20 mouse cellular contexts compared by ENCODE assay signal in genomic region chr15:77362952-77363351, GRCm38 (mm10). TPM values are rescaled to one million over a fixed set of nuclear protein-coding genes. Genes with fewer than 3 reads are reported as not detected.
DNase-seq lines count a peak whose midpoint lies in the region; ATAC-seq and TF ChIP-seq lines count a peak whose summit lies in the region.
"Had no signal": no experiment of that assay in that cellular context is flagged by ENCODE, and none has a peak within 500 bp of the region (broad histone marks: within the 10 kb centered on the region; RNA-seq: fewer than 3 reads in every experiment).

No protein-coding gene starts in this region.

- no peak overlapping the region for H3K4me3 ChIP-seq in forebrain, embryonic 15.5 days
- H3K4me3 ChIP-seq in forebrain, embryonic 16.5 days (replicated peaks; ENCODE audit: low read length): no peak overlapping the region
- no peak overlapping the region for H3K4me3 ChIP-seq in neural tube, embryonic 11.5 days (ENCODE audit: low read depth, low read length)
- no peak overlapping the region for H3K4me3 ChIP-seq in embryonic fibroblast, embryonic 13.5 days (ENCODE audit: insufficient read depth, low read length)
- H3K4me3 ChIP-seq in olfactory bulb, adult 2 months (ENCODE audit: insufficient read depth, low read depth, low read length): no peak overlapping the region
- H3K4me3 ChIP-seq: erythroblast, embryonic 14.5 days; intestine, embryonic 15.5 days had no signal

- H3K9me3 ChIP-seq in forebrain, embryonic 15.5 days: no peaks in the 10 kb centered on the region
- H3K9me3 ChIP-seq in forebrain, embryonic 16.5 days (ENCODE audit: control insufficient read depth, low read length): no peaks in the 10 kb centered on the region
- no peaks in the 10 kb centered on the region for H3K9me3 ChIP-seq in neural tube, embryonic 11.5 days (ENCODE audit: control insufficient read depth, low read length)
- H3K9me3 ChIP-seq: intestine, embryonic 15.5 days had no signal

- H3K27me3 ChIP-seq in forebrain, embryonic 15.5 days: no peaks in the 10 kb centered on the region
- no peaks in the 10 kb centered on the region for H3K27me3 ChIP-seq in forebrain, embryonic 16.5 days (replicated peaks; ENCODE audit: control insufficient read depth, insufficient read depth, low read length)
- no peaks in the 10 kb centered on the region for H3K27me3 ChIP-seq in neural tube, embryonic 11.5 days (ENCODE audit: control insufficient read depth, insufficient read depth, low read length)
- H3K27me3 ChIP-seq: intestine, embryonic 15.5 days had no signal

- 32% methylated on average over 5 of the region's 5 CpGs for WGBS in forebrain, embryonic 15.5 days
- WGBS in forebrain, embryonic 16.5 days: 28% methylated on average over 5 of the region's 5 CpGs
- WGBS in neural tube, embryonic 11.5 days: 26% methylated on average over 5 of the region's 5 CpGs
- WGBS in olfactory bulb, adult 2 months: 10% methylated on average over 5 of the region's 5 CpGs

- H3K27ac ChIP-seq in forebrain, embryonic 15.5 days (replicated peaks): peak overlapping the region; percentile 62; the same call in 1 of the 2 replicates
- no peak overlapping the region for H3K27ac ChIP-seq in forebrain, embryonic 16.5 days (ENCODE audit: low read length)
- H3K27ac ChIP-seq in neural tube, embryonic 11.5 days (ENCODE audit: low read depth, low read length): peak overlapping the region; percentile 56; the same call in 1 of the 2 replicates
- H3K27ac ChIP-seq in embryonic fibroblast, embryonic 13.5 days (ENCODE audit: insufficient read depth, low read length): peak overlapping the region; percentile 100
- H3K27ac ChIP-seq in olfactory bulb, adult 2 months (ENCODE audit: insufficient read depth, low read depth, low read length): peak overlapping the region; percentile 92
- H3K27ac ChIP-seq: intestine, embryonic 15.5 days had no signal

- TF ChIP-seq CTCF in embryonic fibroblast, embryonic 13.5 days (IDR thresholded peaks at IDR 0.05; ENCODE audit: borderline replicate concordance, insufficient read depth, low read length): no peak
- TF ChIP-seq CTCF in olfactory bulb, adult 2 months (IDR thresholded peaks at IDR 0.05; ENCODE audit: insufficient read depth, low read depth, low read length): no peak

- no peaks in the 10 kb centered on the region for H3K36me3 ChIP-seq in forebrain, embryonic 15.5 days
- H3K36me3 ChIP-seq in forebrain, embryonic 16.5 days (ENCODE audit: control insufficient read depth, insufficient read depth): no peaks in the 10 kb centered on the region
- H3K36me3 ChIP-seq in neural tube, embryonic 11.5 days (ENCODE audit: control insufficient read depth, insufficient read depth, low read length): no peaks in the 10 kb centered on the region
- H3K36me3 ChIP-seq: intestine, embryonic 15.5 days had no signal

- DNase-seq in neural tube, embryonic 11.5 days (ENCODE audit: low spot score): no peak
- no peak for DNase-seq in neural tube, embryonic 10.5 days (ENCODE audit: extremely low spot score, low spot score)
- DNase-seq in gastrocnemius, postnatal 10 days: no peak
- no peak for DNase-seq in embryo, embryonic 9.5 days (ENCODE audit: extremely low spot score)
- DNase-seq: adrenal gland, postnatal 36 days; cerebellum, postnatal 36 days; heart, adult 11 months; heart, postnatal 10 days; kidney, postnatal 14 days; liver, postnatal 0 days; lung, postnatal 4 days had no signal

- H3K9ac ChIP-seq in forebrain, embryonic 15.5 days (replicated peaks): no peak overlapping the region
- H3K9ac ChIP-seq in forebrain, embryonic 16.5 days (replicated peaks; ENCODE audit: low read depth, low read length): no peak overlapping the region
- H3K9ac ChIP-seq in neural tube, embryonic 11.5 days (ENCODE audit: low read length): no peak overlapping the region
- H3K9ac ChIP-seq: intestine, embryonic 15.5 days; liver, postnatal 0 days had no signal

- H3K4me1 ChIP-seq in forebrain, embryonic 15.5 days: peaks cover 52% of the 10 kb centered on the region
- H3K4me1 ChIP-seq in forebrain, embryonic 16.5 days (replicated peaks; ENCODE audit: control insufficient read depth, insufficient read depth, low read length): peaks cover 41% of the 10 kb centered on the region
- H3K4me1 ChIP-seq in neural tube, embryonic 11.5 days (ENCODE audit: control insufficient read depth, insufficient read depth, low read length): peaks cover 32% of the 10 kb centered on the region
- peaks cover 13% of the 10 kb centered on the region for H3K4me1 ChIP-seq in embryonic fibroblast, embryonic 13.5 days (ENCODE audit: control insufficient read depth, insufficient read depth, low read length)
- peaks cover 56% of the 10 kb centered on the region for H3K4me1 ChIP-seq in olfactory bulb, adult 2 months (ENCODE audit: control insufficient read depth, insufficient read depth, low read length)

- TF ChIP-seq POLR2A in embryonic fibroblast, embryonic 13.5 days (IDR thresholded peaks at IDR 0.05; ENCODE audit: low read depth, low read length): no peak
- TF ChIP-seq POLR2A in olfactory bulb, adult 2 months (IDR thresholded peaks at IDR 0.05; ENCODE audit: insufficient read depth, low read depth, low read length): no peak

- ATAC-seq in forebrain, embryonic 15.5 days (replicated peaks): no peak
- ATAC-seq in forebrain, embryonic 16.5 days: no peak
- no peak for ATAC-seq in neural tube, embryonic 11.5 days (ENCODE audit: insufficient read depth, low FRiP score, low TSS enrichment)
- ATAC-seq: activated CD4-positive, CD25-positive, alpha-beta regulatory T cell, adult 4 months; intestine, embryonic 15.5 days; liver, postnatal 0 days had no signal

- H3K4me2 ChIP-seq in forebrain, embryonic 15.5 days (replicated peaks): no peak overlapping the region
- no peak overlapping the region for H3K4me2 ChIP-seq in forebrain, embryonic 16.5 days (ENCODE audit: low read length)
- no peak overlapping the region; the same call in 1 of the 2 replicates for H3K4me2 ChIP-seq in neural tube, embryonic 11.5 days (ENCODE audit: low read depth)
- H3K4me2 ChIP-seq: intestine, embryonic 15.5 days had no signal

RNA-seq across cellular contexts. Expression of gene Apol7a, which starts 36.0 kb away (rescaled TPM):
- polyA plus RNA-seq in forebrain, embryonic 15.5 days (2015; fragmentation: Nextera tagmentation; extraction: Ambion mirVana): not detected in 2 replicates
- polyA plus RNA-seq in forebrain, embryonic 16.5 days (2015; fragmentation: Nextera tagmentation; extraction: Ambion mirVana): not detected in 2 replicates
- polyA plus RNA-seq in neural tube, embryonic 11.5 days (2014; fragmentation: Nextera tagmentation; extraction: Ambion mirVana): not detected in 2 replicates
- polyA plus RNA-seq in embryonic fibroblast, embryonic 13.5 days (2011; ENCODE audit: insufficient read length, low read depth, missing spikeins): 0.76 and 1.3 TPM in 2 replicates
- not detected in 2 replicates for polyA plus RNA-seq in olfactory bulb, adult 2 months (2012; ENCODE audit: insufficient read depth, insufficient read length, low replicate concordance, missing spikeins)
- under 1 TPM; 0.14 to 0.29 TPM for total RNA-seq in gastrocnemius, postnatal 10 days (2021)
- total RNA-seq: adrenal gland, postnatal 36 days; layer of hippocampus, postnatal 25 days had no signal
- polyA plus RNA-seq: activated CD4-positive, CD25-positive, alpha-beta regulatory T cell, adult 4 months; erythroblast, embryonic 14.5 days; limb, embryonic 11.5 days had no signal

RNA-seq across cellular contexts. Expression of gene Apol9a, which starts 48.0 kb away (rescaled TPM):
- 0.11 and 0.19 TPM in 2 replicates for polyA plus RNA-seq in forebrain, embryonic 15.5 days (2015; fragmentation: Nextera tagmentation; extraction: Ambion mirVana)
- polyA plus RNA-seq in forebrain, embryonic 16.5 days (2015; fragmentation: Nextera tagmentation; extraction: Ambion mirVana): 0.09 TPM in 1 of 2 replicates, not detected in the other
- polyA plus RNA-seq in neural tube, embryonic 11.5 days (2014; fragmentation: Nextera tagmentation; extraction: Ambion mirVana): not detected in 2 replicates
- 3.9 and 5.5 TPM in 2 replicates for polyA plus RNA-seq in embryonic fibroblast, embryonic 13.5 days (2011; ENCODE audit: insufficient read length, low read depth, missing spikeins)
- not detected in 2 replicates for polyA plus RNA-seq in olfactory bulb, adult 2 months (2012; ENCODE audit: insufficient read depth, insufficient read length, low replicate concordance, missing spikeins)
- total RNA-seq in gastrocnemius, postnatal 10 days (2021): not detected
- total RNA-seq: layer of hippocampus, postnatal 25 days had no signal
- polyA plus RNA-seq: erythroblast, embryonic 14.5 days; limb, embryonic 11.5 days had no signal

RNA-seq across cellular contexts. Expression of gene Rbfox2, which starts 56.1 kb away (rescaled TPM):
- polyA plus RNA-seq in forebrain, embryonic 15.5 days (2015; fragmentation: Nextera tagmentation; extraction: Ambion mirVana): 173 and 183 TPM in 2 replicates
- polyA plus RNA-seq in forebrain, embryonic 16.5 days (2015; fragmentation: Nextera tagmentation; extraction: Ambion mirVana): 212 and 226 TPM in 2 replicates
- 123 and 125 TPM in 2 replicates for polyA plus RNA-seq in neural tube, embryonic 11.5 days (2014; fragmentation: Nextera tagmentation; extraction: Ambion mirVana)
- 228 and 253 TPM in 2 replicates for polyA plus RNA-seq in embryonic fibroblast, embryonic 13.5 days (2011; ENCODE audit: insufficient read length, low read depth, missing spikeins)
- 46.1 TPM in 1 of 2 replicates, not detected in the other for polyA plus RNA-seq in olfactory bulb, adult 2 months (2012; ENCODE audit: insufficient read depth, insufficient read length, low replicate concordance, missing spikeins)
- 100 to 1,000 TPM; 219 to 240 TPM for total RNA-seq in gastrocnemius, postnatal 10 days (2021)
- polyA plus RNA-seq: erythroblast, embryonic 14.5 days had no signal
